ENCODE assay signal across 33 mouse cellular contexts in genomic region chr9:40309876-40310275, GRCm38 (mm10). TPM values are rescaled to one million over a fixed set of nuclear protein-coding genes. Genes with fewer than 3 reads are reported as not detected.
"Had no signal": no experiment of that assay in that cellular context is flagged by ENCODE, and none has a peak within 500 bp of the region (broad histone marks: within the 10 kb centered on the region; RNA-seq: fewer than 3 reads in every experiment).

No protein-coding gene starts in this region.

- H3K9me3 ChIP-seq: heart, embryonic 10.5 days; heart, embryonic 12.5 days; heart, embryonic 13.5 days; heart, embryonic 15.5 days; hindbrain, embryonic 10.5 days; hindbrain, embryonic 12.5 days; hindbrain, embryonic 13.5 days; hindbrain, embryonic 15.5 days; intestine, embryonic 15.5 days; kidney, embryonic 15.5 days had no signal

- H3K4me3 ChIP-seq: heart, embryonic 10.5 days; heart, embryonic 12.5 days; heart, embryonic 13.5 days; heart, embryonic 15.5 days; hindbrain, embryonic 10.5 days; hindbrain, embryonic 12.5 days; hindbrain, embryonic 13.5 days; hindbrain, embryonic 15.5 days; intestine, embryonic 15.5 days; kidney, embryonic 15.5 days; layer of hippocampus, adult 2 months; left cerebral cortex, adult 2 months had no signal

- H3K9ac ChIP-seq: heart, embryonic 12.5 days; heart, embryonic 13.5 days; heart, embryonic 15.5 days; hindbrain, embryonic 12.5 days; hindbrain, embryonic 13.5 days; hindbrain, embryonic 15.5 days; intestine, embryonic 15.5 days; kidney, embryonic 15.5 days had no signal

- DNase-seq: heart, postnatal 10 days; heart, postnatal 14 days; heart, postnatal 36 days; heart, postnatal 4 days; kidney, adult 11 months; kidney, adult 18-20 months; kidney, adult 2 months; kidney, adult 8-10 months; kidney, adult 9 months; kidney, postnatal 10 days; kidney, postnatal 14 days; kidney, postnatal 36 days; kidney, postnatal 4 days; layer of hippocampus, adult 9-11 months; layer of hippocampus, postnatal 36 days had no signal

- ATAC-seq: hindbrain, embryonic 16.5 days; hindbrain, postnatal 0 days; inflammation-experienced regulatory T-cells, adult 6 months; intestine, embryonic 15.5 days; intestine, embryonic 16.5 days; intestine, postnatal 0 days had no signal

- H3K4me1 ChIP-seq: heart, embryonic 10.5 days; heart, embryonic 12.5 days; heart, embryonic 13.5 days; heart, embryonic 15.5 days; hindbrain, embryonic 12.5 days; hindbrain, embryonic 13.5 days; hindbrain, embryonic 15.5 days; intestine, embryonic 15.5 days; kidney, embryonic 15.5 days had no signal

- H3K4me2 ChIP-seq: heart, embryonic 12.5 days; heart, embryonic 13.5 days; heart, embryonic 15.5 days; hindbrain, embryonic 12.5 days; hindbrain, embryonic 13.5 days; hindbrain, embryonic 15.5 days; intestine, embryonic 15.5 days; kidney, embryonic 15.5 days had no signal

- H3K27me3 ChIP-seq: heart, embryonic 12.5 days; heart, embryonic 13.5 days; heart, embryonic 15.5 days; hindbrain, embryonic 12.5 days; hindbrain, embryonic 13.5 days; hindbrain, embryonic 15.5 days; intestine, embryonic 15.5 days; kidney, embryonic 15.5 days had no signal

- H3K36me3 ChIP-seq: intestine, embryonic 15.5 days had no signal

- H3K27ac ChIP-seq: heart, embryonic 10.5 days; heart, embryonic 13.5 days; heart, embryonic 15.5 days; hindbrain, embryonic 10.5 days; hindbrain, embryonic 12.5 days; hindbrain, embryonic 13.5 days; hindbrain, embryonic 15.5 days; hindbrain, postnatal 0 days; intestine, embryonic 15.5 days; kidney, embryonic 15.5 days; kidney, postnatal 0 days; layer of hippocampus, adult 2 months; left cerebral cortex, adult 2 months had no signal

RNA-seq across cellular contexts. Expression of gene Scn3b, which starts 40.9 kb away (rescaled TPM):
- polyA plus RNA-seq: inflammation-experienced regulatory T-cells, adult 6 months had no signal
